Mouse (Mus musculus): ENCODE data around the gene Gm44965.
"Not testable (repeated sequence)": the region's sequence is repeated elsewhere in the genome, so short reads cannot be mapped to it uniquely, and the experiment has no call there.

Gene Gm44965

GRCm38 (mm10) chr6:48579215-48579648 is 14.5 kb upstream of the Gm44965 start:
- DNase-seq (ENCODE audit: extremely low read depth, low read depth): no peak

GRCm38 (mm10) chr6:48581257-48581656 is 12.5 kb upstream of the Gm44965 start:
- no peak for DNase-seq (ENCODE audit: extremely low read depth, low read depth)

GRCm38 (mm10) chr6:48582037-48582436 is 11.7 kb upstream of the Gm44965 start:
- no peak for DNase-seq (ENCODE audit: extremely low read depth, low read depth)

- no peak for DNase-seq (ENCODE audit: extremely low read depth, low read depth)
Observed at GRCm38 (mm10) chr6:48589194-48589750, 4.5 kb upstream of the Gm44965 start, which contains the start of gene Gm45021. Gene Gm45021 (plus strand): TSS chr6:48589610.

GRCm38 (mm10) chr6:48591221-48591845 is 2.4 kb upstream of the Gm44965 start:
- DNase-seq (ENCODE audit: extremely low read depth, low read depth): no peak

- DNase-seq (ENCODE audit: extremely low read depth, low read depth): no peak
Observed at GRCm38 (mm10) chr6:48591871-48592270, 1.9 kb upstream of the Gm44965 start.

GRCm38 (mm10) chr6:48594043-48594738 is 450 bp downstream of the Gm44965 start:
- DNase-seq (ENCODE audit: extremely low read depth, low read depth): no peak

GRCm38 (mm10) chr6:48595278-48595677 is 1.5 kb downstream of the Gm44965 start:
- DNase-seq (ENCODE audit: extremely low read depth, low read depth): no peak

- DNase-seq (ENCODE audit: extremely low read depth, low read depth): no peak
Observed at GRCm38 (mm10) chr6:48596545-48597232, 2.9 kb downstream of the Gm44965 start.

GRCm38 (mm10) chr6:48597233-48597625 is 3.5 kb downstream of the Gm44965 start:
- no peak for DNase-seq (ENCODE audit: extremely low read depth, low read depth)

GRCm38 (mm10) chr6:48600594-48600993 is 6.9 kb downstream of the Gm44965 start:
- DNase-seq (ENCODE audit: extremely low read depth, low read depth): no peak

- no peak for DNase-seq (ENCODE audit: extremely low read depth, low read depth)
Observed at GRCm38 (mm10) chr6:48601271-48602079, 7.7 kb downstream of the Gm44965 start, which contains the start of gene Zfp775. Gene Zfp775 (plus strand): TSS chr6:48602063.

GRCm38 (mm10) chr6:48602080-48602741 is 8.5 kb downstream of the Gm44965 start:
- DNase-seq (ENCODE audit: extremely low read depth, low read depth): no peak

- DNase-seq (ENCODE audit: extremely low read depth, low read depth): no peak
Observed at GRCm38 (mm10) chr6:48608124-48608523, 14.4 kb downstream of the Gm44965 start.

- no peak for DNase-seq (ENCODE audit: extremely low read depth, low read depth)
Observed at GRCm38 (mm10) chr6:48609512-48609911, 15.8 kb downstream of the Gm44965 start.

GRCm38 (mm10) chr6:48610657-48611056 is 16.9 kb downstream of the Gm44965 start:
- no peak for DNase-seq (ENCODE audit: extremely low read depth, low read depth)

- DNase-seq (ENCODE audit: extremely low read depth, low read depth): no peak
Observed at GRCm38 (mm10) chr6:48613464-48613863, 19.7 kb downstream of the Gm44965 start.

- no peak for DNase-seq (ENCODE audit: extremely low read depth, low read depth)
Observed at GRCm38 (mm10) chr6:48614756-48615155, 21.0 kb downstream of the Gm44965 start.

GRCm38 (mm10) chr6:48620031-48620430 is 26.3 kb downstream of the Gm44965 start:
- no peak for DNase-seq (ENCODE audit: extremely low read depth, low read depth)

GRCm38 (mm10) chr6:48622186-48622843 is 28.6 kb downstream of the Gm44965 start:
- not testable (repeated sequence) for DNase-seq (ENCODE audit: extremely low read depth, low read depth)

Data from MEL-GATA-1-ER (cell line).